ENCODE assay signal across 8 mouse cellular contexts in genomic region chr9:67633026-67633741, GRCm38 (mm10).
A peak's percentile ranks its signal among the peaks of the same experiment; 100 is the strongest.
DNase-seq lines count a peak whose midpoint lies in the region; ATAC-seq lines count a peak whose summit lies in the region.

No protein-coding gene starts in this region.

- H3K9ac ChIP-seq in intestine, embryonic 15.5 days, result peak overlapping the region; percentile 79
- H3K9ac ChIP-seq in midbrain, embryonic 15.5 days, result peak overlapping the region; percentile 83

- H3K27me3 ChIP-seq in erythroblast, embryonic 14.5 days (ENCODE audit: control insufficient read depth), result peaks cover 53% of the 10 kb centered on the region
- no peaks in the 10 kb centered on the region for H3K27me3 ChIP-seq in intestine, embryonic 15.5 days (replicated peaks)
- H3K27me3 ChIP-seq in midbrain, embryonic 15.5 days (replicated peaks), result peaks cover 10% of the 10 kb centered on the region; the same call in 1 of the 2 replicates

- intact Hi-C loops in gastrocnemius, postnatal 14 days (cut with DNase I; ENCODE audit: low total_unique reads), result no loop called here
- intact Hi-C loops in left cerebral cortex, postnatal 4 days (cut with DNase I), result loop anchor here (5.0 to 10.0 kb wide), 2 partner anchors 318 to 591 kb away; no protein-coding TSS in a partner anchor

- H3K4me2 ChIP-seq in intestine, embryonic 15.5 days (replicated peaks), result peak overlapping the region; percentile 99
- H3K4me2 ChIP-seq in midbrain, embryonic 15.5 days, result peak overlapping the region; percentile 84

- H3K36me3 ChIP-seq in erythroblast, embryonic 14.5 days (ENCODE audit: control insufficient read depth), result no peaks in the 10 kb centered on the region
- no peaks in the 10 kb centered on the region for H3K36me3 ChIP-seq in intestine, embryonic 15.5 days
- H3K36me3 ChIP-seq in midbrain, embryonic 15.5 days (replicated peaks), result no peaks in the 10 kb centered on the region

- H3K9me3 ChIP-seq in erythroblast, embryonic 14.5 days (ENCODE audit: control insufficient read depth, low read length), result no peaks in the 10 kb centered on the region
- no peaks in the 10 kb centered on the region for H3K9me3 ChIP-seq in intestine, embryonic 15.5 days
- no peaks in the 10 kb centered on the region for H3K9me3 ChIP-seq in midbrain, embryonic 15.5 days

- peak overlapping the region; percentile 67 for H3K27ac ChIP-seq in intestine, embryonic 15.5 days
- H3K27ac ChIP-seq in midbrain, embryonic 15.5 days, result peak overlapping the region; percentile 95

- under 1% methylated on average over 50 of the region's 50 CpGs for WGBS in intestine, embryonic 15.5 days
- under 1% methylated on average over 50 of the region's 50 CpGs for WGBS in midbrain, embryonic 15.5 days

- H3K4me1 ChIP-seq in erythroblast, embryonic 14.5 days (ENCODE audit: control insufficient read depth), result peaks cover 4% of the 10 kb centered on the region; the same call in 1 of the 2 replicates
- H3K4me1 ChIP-seq in intestine, embryonic 15.5 days (replicated peaks), result peaks cover 10% of the 10 kb centered on the region
- H3K4me1 ChIP-seq in midbrain, embryonic 15.5 days, result peaks cover 19% of the 10 kb centered on the region

- peak overlapping the region; percentile 63 for H3K4me3 ChIP-seq in erythroblast, embryonic 14.5 days (replicated peaks)
- H3K4me3 ChIP-seq in intestine, embryonic 15.5 days (replicated peaks), result peak overlapping the region; percentile 97
- H3K4me3 ChIP-seq in midbrain, embryonic 15.5 days, result peak overlapping the region; percentile 95

- no peak for ATAC-seq in erythroblast, adult 5-6 weeks (replicated peaks; ENCODE audit: low FRiP score, poor library complexity, severe bottlenecking)
- ATAC-seq in intestine, embryonic 15.5 days, result peak; percentile 55; the same call in 1 of the 2 replicates
- peak; percentile 62 for ATAC-seq in midbrain, embryonic 15.5 days (replicated peaks)

- DNase-seq in cerebellum, postnatal 4 days (ENCODE audit: low spot score in 2 of 2), result peak; percentile 24 to 39
- DNase-seq in gastrocnemius, postnatal 14 days, result peak; percentile 56
- peak; percentile 32 for DNase-seq in left cerebral cortex, postnatal 4 days
- peak; percentile 26 for DNase-seq in testis, postnatal 14 days (ENCODE audit: low spot score)
